Mouse (Mus musculus): ENCODE results near the gene Gm47429. TPM values are rescaled to one million over a fixed set of nuclear protein-coding genes. Genes with fewer than 3 reads are reported as not detected.
"Not testable (repeated sequence)": the region's sequence is repeated elsewhere in the genome, so short reads cannot be mapped to it uniquely, and the experiment has no call there.

The Gm47429 gene
- polyA plus RNA-seq (2014; fragmentation: Nextera tagmentation; extraction: Ambion mirVana) = not detected in 2 replicates

GRCm38 (mm10) chr13:50443812-50444211, at the start of gene Gm47429:
Gm47429 (minus strand) TSS chr13:50443912.
- no peaks in the 10 kb centered on the region for H3K36me3 ChIP-seq (ENCODE audit: control insufficient read depth, insufficient read depth, low read length)
- H3K27me3 ChIP-seq (replicated peaks; ENCODE audit: control insufficient read depth, insufficient read depth, low read length) = no peaks in the 10 kb centered on the region
- no peak within 1 kb of the TSS for H3K4me3 ChIP-seq (ENCODE audit: low read depth, low read length)
- no peak within 1 kb of the TSS for H3K4me2 ChIP-seq
- H3K4me1 ChIP-seq (replicated peaks; ENCODE audit: control insufficient read depth, insufficient read depth, low read length) = no peaks in the 10 kb centered on the region
- no peak for ATAC-seq (replicated peaks; ENCODE audit: low FRiP score)
- no peak within 1 kb of the TSS for H3K9ac ChIP-seq (ENCODE audit: low read depth, low read length)
- H3K27ac ChIP-seq (ENCODE audit: low read depth, low read length) = no peak within 1 kb of the TSS
- H3K9me3 ChIP-seq (ENCODE audit: control insufficient read depth, low read length) = no peaks in the 10 kb centered on the region
- WGBS = 78% methylated on average over 2 of the region's 2 CpGs
- no peak for DNase-seq (ENCODE audit: low spot score)

DNA sequence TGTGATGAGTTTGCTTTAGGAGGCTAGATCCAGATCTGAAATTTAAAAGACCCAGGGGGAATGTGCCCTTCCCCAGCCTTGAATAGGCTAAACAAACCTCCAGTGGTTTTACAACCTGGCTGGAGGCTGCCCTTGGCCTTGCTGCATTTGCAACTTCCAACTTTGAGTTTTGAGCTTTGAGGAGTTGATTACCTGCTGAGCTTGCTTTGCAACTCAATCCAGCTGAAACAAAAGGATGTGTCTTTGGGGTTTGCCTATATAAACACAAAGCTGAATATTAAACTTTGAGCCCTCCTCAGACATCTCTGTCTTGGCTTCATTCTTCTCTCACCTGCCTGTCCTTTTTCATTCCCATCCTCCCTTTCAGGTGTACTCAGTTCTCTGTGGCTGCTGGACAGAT, 44.8 kb upstream of the Gm47429 start:
- not testable (repeated sequence) for H3K27me3 ChIP-seq (replicated peaks; ENCODE audit: control insufficient read depth, insufficient read depth, low read length); H3K9me3 ChIP-seq (ENCODE audit: control insufficient read depth, low read length); DNase-seq (ENCODE audit: low spot score); H3K4me1 ChIP-seq (replicated peaks; ENCODE audit: control insufficient read depth, insufficient read depth, low read length); H3K4me2 ChIP-seq; ATAC-seq (replicated peaks; ENCODE audit: low FRiP score); H3K9ac ChIP-seq (ENCODE audit: low read depth, low read length); H3K36me3 ChIP-seq (ENCODE audit: control insufficient read depth, insufficient read depth, low read length); H3K4me3 ChIP-seq (ENCODE audit: low read depth, low read length); H3K27ac ChIP-seq (ENCODE audit: low read depth, low read length)

DNA sequence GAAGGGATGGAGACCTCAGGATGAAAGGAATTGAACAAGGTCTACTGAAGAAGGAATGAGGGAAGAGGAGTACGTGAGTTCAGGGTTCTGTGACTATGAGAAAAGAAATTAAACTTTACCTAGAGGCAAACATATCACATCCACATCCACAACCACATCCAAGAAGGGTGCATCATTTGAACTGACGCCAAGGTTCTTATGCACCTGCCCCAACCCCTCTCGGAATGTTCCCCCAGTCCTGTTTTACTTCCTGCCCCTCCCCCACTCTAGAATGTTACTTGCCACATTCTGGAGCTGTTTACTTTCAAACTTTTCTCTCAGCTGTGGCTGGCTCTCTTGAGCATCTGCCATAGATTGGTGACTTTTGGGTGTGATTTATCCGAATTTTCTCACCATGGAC, 23.3 kb upstream of the Gm47429 start, which contains the start of gene Nutm2:
Nutm2 (plus strand) TSS at position 301 of the 400 bp plus-strand sequence.
- H3K4me1 ChIP-seq (replicated peaks; ENCODE audit: control insufficient read depth, insufficient read depth, low read length) = no peaks in the 10 kb centered on the region
- H3K4me3 ChIP-seq (ENCODE audit: low read depth, low read length) = no peak within 1 kb of the TSS
- DNase-seq (ENCODE audit: low spot score) (no peak), ATAC-seq (replicated peaks; ENCODE audit: low FRiP score) (no peak)
- H3K27me3 ChIP-seq (replicated peaks; ENCODE audit: control insufficient read depth, insufficient read depth, low read length) = no peaks in the 10 kb centered on the region
- no peaks in the 10 kb centered on the region for H3K36me3 ChIP-seq (ENCODE audit: control insufficient read depth, insufficient read depth, low read length)
- no peaks in the 10 kb centered on the region for H3K9me3 ChIP-seq (ENCODE audit: control insufficient read depth, low read length)
- no peak within 1 kb of the TSS for H3K27ac ChIP-seq (ENCODE audit: low read depth, low read length)
- 67% methylated on average over 4 of the region's 4 CpGs for WGBS
- no peak within 1 kb of the TSS for H3K9ac ChIP-seq (ENCODE audit: low read depth, low read length)
- H3K4me2 ChIP-seq = no peak within 1 kb of the TSS

GRCm38 (mm10) chr13:50464621-50465562, 21.2 kb upstream of the Gm47429 start:
- Histone ChIP-seq H3K27me3 (replicated peaks; ENCODE audit: control insufficient read depth, insufficient read depth, low read length) (no peaks in the 10 kb centered on the region), H3K27ac (ENCODE audit: low read depth, low read length) (no peak overlapping the region), H3K9me3 (ENCODE audit: control insufficient read depth, low read length) (no peaks in the 10 kb centered on the region), H3K4me3 (ENCODE audit: low read depth, low read length) (no peak overlapping the region), H3K9ac (ENCODE audit: low read depth, low read length) (no peak overlapping the region), H3K36me3 (ENCODE audit: control insufficient read depth, insufficient read depth, low read length) (no peaks in the 10 kb centered on the region), H3K4me1 (replicated peaks; ENCODE audit: control insufficient read depth, insufficient read depth, low read length) (no peaks in the 10 kb centered on the region), H3K4me2 (peak overlapping the region; percentile 48)
- ATAC-seq (replicated peaks; ENCODE audit: low FRiP score) = no peak
- DNase-seq (ENCODE audit: low spot score) = no peak
- 30% methylated on average over 27 of the region's 27 CpGs for WGBS

- 66% methylated on average over 2 of the region's 2 CpGs for WGBS
- ATAC-seq (replicated peaks; ENCODE audit: low FRiP score); H3K27me3 ChIP-seq (replicated peaks; ENCODE audit: control insufficient read depth, insufficient read depth, low read length); H3K4me3 ChIP-seq (ENCODE audit: low read depth, low read length); DNase-seq (ENCODE audit: low spot score); H3K4me1 ChIP-seq (replicated peaks; ENCODE audit: control insufficient read depth, insufficient read depth, low read length); H3K27ac ChIP-seq (ENCODE audit: low read depth, low read length); H3K4me2 ChIP-seq; H3K9me3 ChIP-seq (ENCODE audit: control insufficient read depth, low read length); H3K9ac ChIP-seq (ENCODE audit: low read depth, low read length); H3K36me3 ChIP-seq (ENCODE audit: control insufficient read depth, insufficient read depth, low read length): not testable (repeated sequence)
Observed at GRCm38 (mm10) chr13:50460433-50460832, 16.7 kb upstream of the Gm47429 start.

GRCm38 (mm10) chr13:50453426-50453825, 9.7 kb upstream of the Gm47429 start:
- DNase-seq (ENCODE audit: low spot score) (no peak), ATAC-seq (replicated peaks; ENCODE audit: low FRiP score) (no peak)
- H3K4me3 ChIP-seq (ENCODE audit: low read depth, low read length) = no peak overlapping the region

GRCm38 (mm10) chr13:50452266-50452665, 8.6 kb upstream of the Gm47429 start:
- not testable (repeated sequence) for H3K36me3 ChIP-seq (ENCODE audit: control insufficient read depth, insufficient read depth, low read length); H3K27me3 ChIP-seq (replicated peaks; ENCODE audit: control insufficient read depth, insufficient read depth, low read length); H3K27ac ChIP-seq (ENCODE audit: low read depth, low read length); H3K4me3 ChIP-seq (ENCODE audit: low read depth, low read length); DNase-seq (ENCODE audit: low spot score); H3K9ac ChIP-seq (ENCODE audit: low read depth, low read length); H3K4me2 ChIP-seq; H3K4me1 ChIP-seq (replicated peaks; ENCODE audit: control insufficient read depth, insufficient read depth, low read length); ATAC-seq (replicated peaks; ENCODE audit: low FRiP score); H3K9me3 ChIP-seq (ENCODE audit: control insufficient read depth, low read length)
- WGBS = 61% methylated on average over 9 of the region's 9 CpGs

More at GRCm38 (mm10) chr13:50453426-50453825, 9.7 kb upstream of the Gm47429 start:
- Histone ChIP-seq H3K36me3 (ENCODE audit: control insufficient read depth, insufficient read depth, low read length) (no peaks in the 10 kb centered on the region), H3K9me3 (ENCODE audit: control insufficient read depth, low read length) (no peaks in the 10 kb centered on the region), H3K4me2 (no peak overlapping the region), H3K27ac (ENCODE audit: low read depth, low read length) (no peak overlapping the region), H3K4me1 (replicated peaks; ENCODE audit: control insufficient read depth, insufficient read depth, low read length) (no peaks in the 10 kb centered on the region), H3K9ac (ENCODE audit: low read depth, low read length) (no peak overlapping the region), H3K27me3 (replicated peaks; ENCODE audit: control insufficient read depth, insufficient read depth, low read length) (no peaks in the 10 kb centered on the region)
- WGBS = 26% methylated on average over 4 of the region's 4 CpGs

GRCm38 (mm10) chr13:50445261-50445660, 1.5 kb upstream of the Gm47429 start:
- Histone ChIP-seq H3K4me3 (ENCODE audit: low read depth, low read length) (no peak overlapping the region), H3K27ac (ENCODE audit: low read depth, low read length) (no peak overlapping the region), H3K9me3 (ENCODE audit: control insufficient read depth, low read length) (no peaks in the 10 kb centered on the region), H3K27me3 (replicated peaks; ENCODE audit: control insufficient read depth, insufficient read depth, low read length) (no peaks in the 10 kb centered on the region), H3K4me2 (no peak overlapping the region), H3K9ac (ENCODE audit: low read depth, low read length) (no peak overlapping the region), H3K4me1 (replicated peaks; ENCODE audit: control insufficient read depth, insufficient read depth, low read length) (no peaks in the 10 kb centered on the region), H3K36me3 (ENCODE audit: control insufficient read depth, insufficient read depth, low read length) (no peaks in the 10 kb centered on the region)
- ATAC-seq (replicated peaks; ENCODE audit: low FRiP score) = no peak
- WGBS = 81% methylated on average over 4 of the region's 4 CpGs
- DNase-seq (ENCODE audit: low spot score) = no peak

DNA sequence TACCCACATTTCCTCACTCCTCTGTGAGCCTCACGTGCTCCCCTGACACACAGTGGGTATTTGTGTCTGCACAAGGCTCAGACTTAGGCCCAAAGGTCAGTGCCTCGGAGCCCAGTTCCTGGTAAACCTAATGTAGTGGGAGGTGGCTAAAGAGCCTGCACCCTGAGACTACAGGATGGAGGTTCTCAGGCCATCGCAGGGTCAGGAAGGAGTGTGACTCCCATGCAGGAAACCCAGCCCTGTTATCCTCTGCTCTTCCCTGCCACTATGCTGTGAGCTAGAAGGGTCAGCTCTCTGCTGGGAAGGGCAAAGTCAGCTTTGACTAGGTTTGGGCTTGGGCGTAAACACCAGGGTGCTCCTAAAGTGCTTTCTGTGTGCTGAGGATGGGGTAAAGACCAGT, 17.0 kb downstream of the Gm47429 start:
- Histone ChIP-seq H3K36me3 (ENCODE audit: control insufficient read depth, insufficient read depth, low read length) (peaks cover 14% of the 10 kb centered on the region; the same call in 1 of the 2 replicates), H3K4me2 (no peak overlapping the region), H3K9ac (ENCODE audit: low read depth, low read length) (no peak overlapping the region), H3K4me1 (replicated peaks; ENCODE audit: control insufficient read depth, insufficient read depth, low read length) (no peaks in the 10 kb centered on the region; the same call in 1 of the 2 replicates), H3K27ac (ENCODE audit: low read depth, low read length) (no peak overlapping the region), H3K4me3 (ENCODE audit: low read depth, low read length) (no peak overlapping the region), H3K9me3 (ENCODE audit: control insufficient read depth, low read length) (no peaks in the 10 kb centered on the region), H3K27me3 (replicated peaks; ENCODE audit: control insufficient read depth, insufficient read depth, low read length) (no peaks in the 10 kb centered on the region)
- 75% methylated on average over 4 of the region's 4 CpGs for WGBS
- ATAC-seq (replicated peaks; ENCODE audit: low FRiP score) (peak; percentile 50), DNase-seq (ENCODE audit: low spot score) (no peak)

All from liver, embryonic 11.5 days (tissue).